Mouse (Mus musculus): ENCODE results near the gene Chd2. TPM values are rescaled to one million over a fixed set of nuclear protein-coding genes. Genes with fewer than 3 reads are reported as not detected.
A peak's percentile ranks its signal among the peaks of the same experiment; 100 is the strongest.

Gene Chd2
- polyA plus RNA-seq, 1 experiment, result 36.9 TPM

DNA sequence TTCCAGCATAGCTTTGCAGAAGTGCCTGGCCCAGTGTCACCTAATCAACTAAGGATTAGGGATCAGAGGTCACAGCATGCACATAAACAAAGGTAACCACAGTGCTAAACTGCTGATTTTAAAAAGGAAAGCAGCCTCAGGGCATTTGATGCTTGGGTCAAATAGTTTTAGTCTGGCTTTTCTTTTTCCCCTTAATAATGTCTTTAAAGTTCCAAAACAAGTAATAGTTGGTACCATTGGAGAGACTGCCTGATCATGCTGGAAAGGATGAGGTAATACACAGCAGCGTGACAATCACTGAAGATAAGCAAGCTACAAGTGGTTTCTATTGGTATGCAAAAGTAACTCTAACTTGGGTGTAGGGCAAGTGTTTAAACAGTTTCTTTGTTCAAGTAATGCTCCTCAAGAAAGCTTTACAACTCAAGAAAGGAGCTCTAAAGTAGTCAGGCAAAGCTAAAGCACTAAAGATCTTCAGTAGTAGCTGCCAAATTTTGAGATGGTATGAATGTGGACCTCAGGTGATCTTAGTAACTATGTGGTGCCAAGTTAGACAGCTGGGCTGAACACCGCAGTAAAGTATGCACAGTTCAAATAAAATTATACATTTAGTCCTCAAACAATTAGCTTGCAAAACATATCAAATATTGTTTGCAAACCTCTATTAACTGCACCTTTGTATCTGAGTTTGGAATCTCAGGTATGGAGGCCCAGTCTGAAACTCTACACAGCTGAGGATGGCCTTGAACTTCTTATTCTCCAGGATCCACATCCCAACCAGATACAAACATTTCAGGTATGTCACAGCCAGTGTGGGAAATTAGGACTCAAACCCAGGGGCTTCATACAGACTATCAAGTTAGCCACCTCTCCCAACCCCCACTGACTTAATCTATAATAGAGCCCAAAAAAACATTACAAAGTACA lies 6.4 kb downstream of the Chd2 start:
- Histone ChIP-seq H3K27ac (ENCODE audit: insufficient read depth, low read depth, low read length) (peak overlapping the region; percentile 89), H3K4me1 (ENCODE audit: control insufficient read depth, insufficient read depth, low read length) (peaks cover 48% of the 10 kb centered on the region), H3K27me3 (replicated peaks; ENCODE audit: control insufficient read depth, insufficient read depth, low read length) (no peaks in the 10 kb centered on the region), H3K4me3 (ENCODE audit: insufficient read depth, low read depth, low read length) (no peak overlapping the region), H3K36me3 (ENCODE audit: control insufficient read depth, insufficient read depth, low read length) (no peaks in the 10 kb centered on the region; the same call in 1 of the 2 replicates)
- 33% methylated on average over 2 of the region's 2 CpGs for WGBS
- DNase-seq, result no peak
- TF ChIP-seq POLR2A (IDR thresholded peaks at IDR 0.05; ENCODE audit: low read depth, low read length) (no peak), CTCF (conservative IDR thresholded peaks at IDR 0.05; ENCODE audit: insufficient read depth, insufficient read length, low read depth, low read length) (no peak)

DNA sequence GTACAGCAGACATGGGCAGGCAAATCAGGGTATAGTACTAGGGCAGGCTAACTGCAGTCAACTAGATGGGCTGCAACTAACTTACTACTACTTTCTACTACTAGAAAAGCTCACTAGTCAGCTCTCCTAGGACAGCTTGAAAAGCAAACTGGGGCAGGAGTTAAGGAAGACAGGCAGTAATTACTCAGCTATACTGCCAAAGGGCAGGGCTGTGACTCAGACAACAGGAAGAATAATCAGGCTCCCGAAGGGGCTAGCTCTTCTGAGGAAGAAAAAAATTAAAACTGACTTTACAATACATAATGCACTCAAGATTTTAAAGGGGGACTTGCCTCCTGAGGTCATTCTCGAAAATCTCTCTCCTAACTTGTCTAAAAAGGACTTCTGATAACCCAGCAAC lies 8.2 kb downstream of the Chd2 start:
- H3K4me1 ChIP-seq (ENCODE audit: control insufficient read depth, insufficient read depth, low read length), result peaks cover 54% of the 10 kb centered on the region
- H3K4me3 ChIP-seq (ENCODE audit: insufficient read depth, low read depth, low read length), result no peak overlapping the region
- TF ChIP-seq POLR2A (IDR thresholded peaks at IDR 0.05; ENCODE audit: low read depth, low read length) (no peak), CTCF (conservative IDR thresholded peaks at IDR 0.05; ENCODE audit: insufficient read depth, insufficient read length, low read depth, low read length) (no peak)
- peak overlapping the region; percentile 90 for H3K27ac ChIP-seq (ENCODE audit: insufficient read depth, low read depth, low read length)
- H3K36me3 ChIP-seq (ENCODE audit: control insufficient read depth, insufficient read depth, low read length), result peaks cover 2% of the 10 kb centered on the region; the same call in 1 of the 2 replicates
- 15% methylated on average over 2 of the region's 2 CpGs for WGBS
- no peak for DNase-seq
- no peaks in the 10 kb centered on the region for H3K27me3 ChIP-seq (replicated peaks; ENCODE audit: control insufficient read depth, insufficient read depth, low read length)

DNA sequence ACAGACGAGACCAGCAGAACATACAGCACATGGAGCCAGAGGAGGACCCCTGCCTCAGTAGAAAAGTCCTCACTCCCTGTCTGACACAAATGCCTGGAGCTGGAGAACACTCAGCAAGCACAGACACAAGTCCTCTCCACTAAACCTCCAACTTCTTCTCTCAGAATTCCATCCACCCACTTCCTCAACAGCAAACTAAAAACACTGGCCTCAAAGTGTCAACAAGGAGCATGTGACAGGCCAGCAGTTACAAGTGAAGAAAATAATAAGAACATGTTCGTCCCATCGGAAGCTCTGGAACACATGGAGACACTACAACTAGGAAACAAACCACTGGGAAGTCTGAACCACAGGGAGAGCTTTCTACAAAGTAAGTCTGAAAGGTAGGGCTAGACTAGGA lies 8.7 kb downstream of the Chd2 start:
- peak; percentile 68 for DNase-seq
- no peaks in the 10 kb centered on the region for H3K27me3 ChIP-seq (replicated peaks; ENCODE audit: control insufficient read depth, insufficient read depth, low read length)
- 17% methylated on average over 3 of the region's 3 CpGs for WGBS
- peak overlapping the region; percentile 90 for H3K27ac ChIP-seq (ENCODE audit: insufficient read depth, low read depth, low read length)
- TF ChIP-seq POLR2A (IDR thresholded peaks at IDR 0.05; ENCODE audit: low read depth, low read length), result no peak
- no peak overlapping the region for H3K4me3 ChIP-seq (ENCODE audit: insufficient read depth, low read depth, low read length)
- H3K4me1 ChIP-seq (ENCODE audit: control insufficient read depth, insufficient read depth, low read length), result peaks cover 57% of the 10 kb centered on the region
- H3K36me3 ChIP-seq (ENCODE audit: control insufficient read depth, insufficient read depth, low read length), result peaks cover 4% of the 10 kb centered on the region; the same call in 1 of the 2 replicates

DNA sequence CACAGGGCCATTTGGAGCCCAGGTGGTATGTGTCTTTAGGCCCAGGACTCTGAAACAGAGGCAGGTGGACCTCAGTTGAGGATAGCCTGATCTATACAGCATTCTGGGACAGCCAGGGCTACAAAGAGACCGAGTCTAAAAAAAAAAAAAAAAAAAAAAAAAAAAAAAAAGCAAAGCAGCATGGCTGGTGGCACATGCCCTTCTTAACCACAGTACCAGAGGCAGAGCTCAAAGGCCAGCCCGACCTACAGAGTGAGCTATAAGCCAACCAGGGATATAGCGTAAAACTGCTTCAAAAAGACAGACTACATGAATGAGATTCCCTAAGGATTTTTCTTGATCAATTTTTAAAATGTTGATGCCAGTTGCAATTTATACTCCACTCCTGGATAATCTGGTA lies 9.5 kb downstream of the Chd2 start:
- 0 out of 2 replicates have a peak overlapping the region, but pooled peaks have one; percentile 50 for H3K27ac ChIP-seq (ENCODE audit: insufficient read depth, low read depth, low read length)
- WGBS, result 56% methylated on average over 3 of the region's 3 CpGs

DNA sequence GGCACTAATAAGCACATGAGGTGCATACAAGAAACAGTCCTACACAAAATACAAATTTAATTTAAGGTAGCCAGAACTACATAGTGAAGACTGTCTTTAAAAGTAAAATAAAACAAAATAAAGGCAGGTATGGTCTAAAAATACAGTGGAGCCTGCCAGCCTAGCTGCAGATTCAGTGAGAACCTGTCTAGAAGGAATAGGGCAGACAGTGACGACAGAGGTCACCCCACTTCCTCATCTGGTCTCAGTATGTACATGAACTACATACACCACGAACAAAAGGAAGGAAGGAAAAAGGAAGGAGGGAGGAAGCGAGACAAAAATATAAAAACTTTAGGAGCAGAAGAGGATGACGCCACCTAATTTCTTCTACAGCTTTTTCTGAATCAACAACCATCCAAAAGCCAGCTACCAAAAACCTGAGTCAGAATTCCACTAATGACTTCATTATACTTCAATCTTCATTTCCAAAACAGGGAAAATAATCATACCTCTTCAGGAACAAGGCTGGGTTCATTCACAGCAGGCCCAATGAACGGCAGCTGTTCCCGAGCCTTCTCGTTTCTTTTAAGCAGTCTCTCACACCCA lies 10.0 kb downstream of the Chd2 start:
- Histone ChIP-seq H3K4me3 (ENCODE audit: insufficient read depth, low read depth, low read length) (no peak overlapping the region), H3K36me3 (ENCODE audit: control insufficient read depth, insufficient read depth, low read length) (peaks cover 4% of the 10 kb centered on the region; the same call in 1 of the 2 replicates), H3K27me3 (replicated peaks; ENCODE audit: control insufficient read depth, insufficient read depth, low read length) (no peaks in the 10 kb centered on the region), H3K27ac (ENCODE audit: insufficient read depth, low read depth, low read length) (peak overlapping the region; percentile 55; the same call in 1 of the 2 replicates), H3K4me1 (ENCODE audit: control insufficient read depth, insufficient read depth, low read length) (peaks cover 56% of the 10 kb centered on the region)
- DNase-seq, result no peak
- TF ChIP-seq CTCF (conservative IDR thresholded peaks at IDR 0.05; ENCODE audit: insufficient read depth, insufficient read length, low read depth, low read length) (no peak), POLR2A (IDR thresholded peaks at IDR 0.05; ENCODE audit: low read depth, low read length) (no peak)
- WGBS, result 41% methylated on average over 7 of the region's 7 CpGs

More for the DNA sequence above, 9.5 kb downstream of the Chd2 start:
- TF ChIP-seq POLR2A (IDR thresholded peaks at IDR 0.05; ENCODE audit: low read depth, low read length) (no peak), CTCF (conservative IDR thresholded peaks at IDR 0.05; ENCODE audit: insufficient read depth, insufficient read length, low read depth, low read length) (no peak)
- Histone ChIP-seq H3K36me3 (ENCODE audit: control insufficient read depth, insufficient read depth, low read length) (peaks cover 4% of the 10 kb centered on the region; the same call in 1 of the 2 replicates), H3K27me3 (replicated peaks; ENCODE audit: control insufficient read depth, insufficient read depth, low read length) (no peaks in the 10 kb centered on the region), H3K4me3 (ENCODE audit: insufficient read depth, low read depth, low read length) (no peak overlapping the region), H3K4me1 (ENCODE audit: control insufficient read depth, insufficient read depth, low read length) (peaks cover 57% of the 10 kb centered on the region)
- DNase-seq, result no peak

DNA sequence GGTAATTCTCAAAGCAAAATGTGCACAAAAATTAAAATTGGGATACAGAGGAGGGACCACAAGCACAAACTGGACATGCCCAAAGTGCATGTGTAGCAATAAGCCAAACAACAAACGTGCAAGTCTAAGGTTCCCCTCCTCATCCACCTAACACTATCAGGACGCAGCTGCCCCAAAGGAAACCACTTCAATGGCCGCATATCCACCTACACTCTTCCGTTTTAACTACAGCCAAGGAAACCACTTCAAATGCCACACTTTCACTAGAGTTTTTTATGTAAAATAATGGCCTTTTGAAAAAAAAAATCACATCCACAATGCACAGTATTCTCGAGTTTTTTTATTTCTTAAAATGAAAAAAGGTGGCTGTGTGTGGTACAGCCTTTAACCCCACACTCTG lies 10.8 kb downstream of the Chd2 start:
- H3K27me3 ChIP-seq (replicated peaks; ENCODE audit: control insufficient read depth, insufficient read depth, low read length), result no peaks in the 10 kb centered on the region
- peak overlapping the region; percentile 24; the same call in 1 of the 2 replicates for H3K27ac ChIP-seq (ENCODE audit: insufficient read depth, low read depth, low read length)
- peaks cover 49% of the 10 kb centered on the region for H3K4me1 ChIP-seq (ENCODE audit: control insufficient read depth, insufficient read depth, low read length)
- no peak overlapping the region for H3K4me3 ChIP-seq (ENCODE audit: insufficient read depth, low read depth, low read length)
- DNase-seq, result no peak
- TF ChIP-seq CTCF (conservative IDR thresholded peaks at IDR 0.05; ENCODE audit: insufficient read depth, insufficient read length, low read depth, low read length), result no peak
- TF ChIP-seq POLR2A (IDR thresholded peaks at IDR 0.05; ENCODE audit: low read depth, low read length), result no peak
- H3K36me3 ChIP-seq (ENCODE audit: control insufficient read depth, insufficient read depth, low read length), result peaks cover 4% of the 10 kb centered on the region; the same call in 1 of the 2 replicates
- WGBS, result 52% methylated on average over 5 of the region's 5 CpGs

DNA sequence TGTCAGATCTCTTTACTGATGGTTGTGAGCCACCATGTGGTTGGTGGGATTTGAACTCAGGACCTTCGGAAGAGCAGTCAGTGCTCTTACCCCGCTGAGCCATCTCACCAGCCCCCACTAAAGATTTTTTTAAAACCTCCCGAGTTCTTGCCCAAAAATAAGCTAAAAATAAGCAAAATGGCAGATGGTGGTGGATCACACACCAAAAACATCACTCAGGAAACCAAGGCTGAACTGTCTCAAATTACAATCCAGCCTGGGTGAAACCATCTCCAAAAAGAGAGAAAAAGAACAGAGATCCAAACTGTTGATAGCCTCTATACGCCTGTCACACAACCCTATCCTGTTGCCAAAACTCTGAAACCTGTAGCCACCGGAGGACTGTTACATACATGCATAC lies 11.5 kb downstream of the Chd2 start:
- H3K36me3 ChIP-seq (ENCODE audit: control insufficient read depth, insufficient read depth, low read length), result peaks cover 4% of the 10 kb centered on the region; the same call in 1 of the 2 replicates
- no peak overlapping the region for H3K27ac ChIP-seq (ENCODE audit: insufficient read depth, low read depth, low read length)
- H3K4me1 ChIP-seq (ENCODE audit: control insufficient read depth, insufficient read depth, low read length), result peaks cover 43% of the 10 kb centered on the region
- TF ChIP-seq CTCF (conservative IDR thresholded peaks at IDR 0.05; ENCODE audit: insufficient read depth, insufficient read length, low read depth, low read length) (no peak), POLR2A (IDR thresholded peaks at IDR 0.05; ENCODE audit: low read depth, low read length) (no peak)
- no peak overlapping the region for H3K4me3 ChIP-seq (ENCODE audit: insufficient read depth, low read depth, low read length)
- DNase-seq, result no peak
- 85% methylated on average over 5 of the region's 5 CpGs for WGBS
- no peaks in the 10 kb centered on the region for H3K27me3 ChIP-seq (replicated peaks; ENCODE audit: control insufficient read depth, insufficient read depth, low read length)

Data from kidney, adult 2 months (tissue).